In the genomic region with DNA sequence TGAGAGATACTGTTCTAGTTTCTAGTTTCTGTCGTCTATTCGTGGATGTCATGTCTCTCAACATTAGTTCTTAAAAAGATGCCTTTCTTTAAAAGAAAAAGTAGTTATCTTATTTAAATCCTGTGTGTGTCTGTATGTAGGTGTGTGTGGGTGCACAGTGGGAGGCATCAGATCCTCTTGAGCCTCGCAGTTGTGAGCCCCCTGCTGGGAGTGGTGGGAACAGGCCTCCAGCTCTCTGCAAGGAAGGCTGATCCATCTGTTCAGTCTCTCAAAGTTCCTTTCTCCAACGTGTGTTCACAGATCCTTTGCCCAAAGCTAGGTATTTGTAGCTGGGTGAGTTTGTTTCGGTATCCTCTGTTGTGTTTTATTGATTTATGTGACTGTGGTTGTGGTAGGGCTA, we compare ENCODE assay signal across 8 mouse cellular contexts.
A peak's percentile ranks its signal among the peaks of the same experiment; 100 is the strongest.
DNase-seq lines count a peak whose midpoint lies in the region; ATAC-seq lines count a peak whose summit lies in the region.

No protein-coding gene starts in this region.

- no peaks in the 10 kb centered on the region for H3K27me3 ChIP-seq in liver, embryonic 12.5 days (replicated peaks)

- H3K27ac ChIP-seq in liver, embryonic 12.5 days: no peak overlapping the region

- H3K4me3 ChIP-seq in liver, embryonic 12.5 days: no peak overlapping the region

- DNase-seq in gastrocnemius, postnatal 14 days: peak; percentile 10
- DNase-seq in gastrocnemius, adult 8-10 months (ENCODE audit: low spot score in 2 of 2): no peak
- DNase-seq in 3134 (ENCODE audit: extremely low read depth, insufficient read length, low spot score): peak; percentile 18
- DNase-seq in NIH3T3 (ENCODE audit: low read depth): peak; percentile 34
- peak; percentile 26 to 36 for DNase-seq in spleen, postnatal 36 days (ENCODE audit: low spot score in 2 of 2)
- no peak for DNase-seq in layer of hippocampus, adult 11-12 months (ENCODE audit: low spot score)

- no peaks in the 10 kb centered on the region for H3K9me3 ChIP-seq in liver, embryonic 12.5 days (replicated peaks)

- H3K4me1 ChIP-seq in liver, embryonic 12.5 days: peaks cover 3% of the 10 kb centered on the region; the same call in 1 of the 2 replicates

- peak; percentile 96 for ATAC-seq in erythroid progenitor cell, adult 5-6 weeks (replicated peaks; ENCODE audit: low FRiP score, poor library complexity, severe bottlenecking)
- ATAC-seq in liver, embryonic 12.5 days: peak; percentile 65

- no peak overlapping the region for H3K9ac ChIP-seq in liver, embryonic 12.5 days

- 28% methylated on average over 5 of the region's 5 CpGs for WGBS in liver, embryonic 12.5 days (ENCODE audit: insufficient replicate concordance)

- no peaks in the 10 kb centered on the region for H3K36me3 ChIP-seq in liver, embryonic 12.5 days

- intact Hi-C loops in gastrocnemius, postnatal 14 days (cut with DNase I; ENCODE audit: low total_unique reads): loop anchor here (10.0 kb wide), 1 partner anchor 253 kb away; no protein-coding TSS in a partner anchor

- no peak overlapping the region for H3K4me2 ChIP-seq in liver, embryonic 12.5 days

Comparison
In these comparisons a context has a peak if more than half of its experiments do, and no peak if none do; other contexts are left out.
1. DNase-seq: peak in gastrocnemius, postnatal 14 days (single experiment), 3134 (single experiment), NIH3T3 (single experiment) and spleen, postnatal 36 days (2 of 2); none in gastrocnemius, adult 8-10 months (0 of 2) and layer of hippocampus, adult 11-12 months (single experiment).